Mouse (Mus musculus) macrophage (primary cell): ENCODE measurements around the gene Olfr460. TPM values are rescaled to one million over a fixed set of nuclear protein-coding genes. Genes with fewer than 3 reads are reported as not detected.
A peak's percentile ranks its signal among the peaks of the same experiment; 100 is the strongest.
"Not testable (repeated sequence)": the region's sequence is repeated elsewhere in the genome, so short reads cannot be mapped to it uniquely, and the experiment has no call there.

Experiments used
- H3K27ac ChIP-seq: fragments of 350-480 bp; formaldehyde crosslinking; 2 replicates; pipeline ENCODE4 v1.9.0; 2021
- H3K36me3 ChIP-seq: fragments of 350-480 bp; formaldehyde crosslinking; 2 replicates; pipeline ENCODE4 v1.9.0; 2021; ENCODE audit errors: inconsistent target
- H3K4me3 ChIP-seq: fragments of 350-480 bp; formaldehyde crosslinking; 2 replicates; pipeline ENCODE4 v1.9.0; 2021; ENCODE audit errors: inconsistent target
- H3K79me2 ChIP-seq: fragments of 350-480 bp; formaldehyde crosslinking; 2 replicates; pipeline ENCODE4 v1.9.0; 2021; ENCODE audit errors: inconsistent target
- WGBS: methylation state at CpG from one replicate; pipeline ENCODE4 v1.1.7; 2026; ENCODE audit warnings: inconsistent platforms; ENCODE audit not compliant: missing documents; 5-methylcytosine and 5-hydroxymethylcytosine counted together
- polyA plus RNA-seq: library from polyadenylated mRNA; stranded (reverse); fragments of 250-400 nt; gene quantifications from 3 replicates; pipeline ENCODE4 v1.2.4, GENCODE M21; 2018; ENCODE audit warnings: inconsistent platforms
- total RNA-seq, 78 experiments: library from RNA; depleted of rRNA; stranded (reverse); fragments of 250-400 nt; gene quantifications; 1 replicate in 9 of 78; 2 replicates in 24 of 78; 3 replicates in 43 of 78; 4 replicates in 2 of 78; pipeline ENCODE4 v1.2.4; 2018; ENCODE audit warnings: inconsistent platforms in 56 of 78

Olfr460 gene
- under 1 TPM in 3 of 26 experiments, not detected in 23; 0.16 to 0.50 (median 0.25) TPM for total RNA-seq (2018; cell fraction: chromatin; rRNA removed)
- total RNA-seq (2018; cell fraction: cytosol; rRNA removed), result not detected
- total RNA-seq (2018; cell fraction: nucleus; rRNA removed), result under 1 TPM in 5 of 26 experiments, not detected in 21; 0.12 to 0.34 (median 0.28) TPM
- polyA plus RNA-seq, result not detected in 3 replicates

- WGBS, result 98% methylated on average over 3 of the region's 3 CpGs
- H3K4me3 ChIP-seq, result no peak within 1 kb of the TSS
- no peak within 1 kb of the TSS for H3K27ac ChIP-seq
Observed at GRCm38 (mm10) chr6:40569187-40569586, at the start of gene Olfr460. Gene Olfr460, plus strand, starts transcription at chr6:40569487.

GRCm38 (mm10) chr6:40544690-40545089, 24.6 kb upstream of the Olfr460 start:
- Histone ChIP-seq H3K4me3 (no peak overlapping the region), H3K79me2 (no peaks in the 10 kb centered on the region)
- WGBS, result 56% methylated on average over 10 of the region's 10 CpGs

More at GRCm38 (mm10) chr6:40569187-40569586, at the start of gene Olfr460:
- Histone ChIP-seq H3K36me3 (no peaks in the 10 kb centered on the region), H3K79me2 (no peaks in the 10 kb centered on the region)

GRCm38 (mm10) chr6:40554950-40555349, 14.3 kb upstream of the Olfr460 start, which contains the start of gene Olfr461:
Gene Olfr461, minus strand, starts transcription at chr6:40555050.
- H3K27ac ChIP-seq, result no peak within 1 kb of the TSS
- 79% methylated on average over 2 of the region's 2 CpGs for WGBS
- H3K79me2 ChIP-seq, result no peaks in the 10 kb centered on the region
- H3K36me3 ChIP-seq, result no peaks in the 10 kb centered on the region
- no peak within 1 kb of the TSS for H3K4me3 ChIP-seq

More at GRCm38 (mm10) chr6:40544690-40545089, 24.6 kb upstream of the Olfr460 start:
- Histone ChIP-seq H3K36me3 (no peaks in the 10 kb centered on the region), H3K27ac (no peak overlapping the region)

- Histone ChIP-seq H3K4me3 (no peak overlapping the region), H3K79me2 (no peaks in the 10 kb centered on the region), H3K36me3 (no peaks in the 10 kb centered on the region), H3K27ac (peak overlapping the region; percentile 50)
- 28% methylated on average over 3 of the region's 3 CpGs for WGBS
Observed at GRCm38 (mm10) chr6:40573618-40574017, 4.3 kb downstream of the Olfr460 start.

GRCm38 (mm10) chr6:40576305-40576704, 7.0 kb downstream of the Olfr460 start:
- 0% methylated on average over 1 of the region's 1 CpGs for WGBS
- Histone ChIP-seq H3K4me3 (no peak overlapping the region), H3K79me2 (no peaks in the 10 kb centered on the region), H3K36me3 (no peaks in the 10 kb centered on the region), H3K27ac (peak overlapping the region; percentile 83)

GRCm38 (mm10) chr6:40584336-40584735, 15.0 kb downstream of the Olfr460 start:
- H3K4me3 ChIP-seq, result no peak overlapping the region; the same call in 1 of the 2 replicates
- H3K36me3 ChIP-seq, result no peaks in the 10 kb centered on the region
- WGBS, result 17% methylated on average over 6 of the region's 6 CpGs
- H3K27ac ChIP-seq, result no peak overlapping the region
- H3K79me2 ChIP-seq, result peaks cover 22% of the 10 kb centered on the region; the same call in 1 of the 2 replicates

- no peaks in the 10 kb centered on the region for H3K36me3 ChIP-seq
- H3K79me2 ChIP-seq, result peaks cover 22% of the 10 kb centered on the region; the same call in 1 of the 2 replicates
- peak within 1 kb of the TSS; percentile 46 for H3K4me3 ChIP-seq
- H3K27ac ChIP-seq, result peak within 1 kb of the TSS; percentile 59
- WGBS, result 19% methylated on average over 5 of the region's 5 CpGs
Observed at GRCm38 (mm10) chr6:40585645-40586044, 16.4 kb downstream of the Olfr460 start, which contains the start of gene Clec5a. Gene Clec5a, minus strand, starts transcription at chr6:40585821.

- 44% methylated on average over 2 of the region's 2 CpGs for WGBS
- Histone ChIP-seq H3K4me3 (no peak overlapping the region), H3K36me3 (no peaks in the 10 kb centered on the region), H3K79me2 (peaks cover 22% of the 10 kb centered on the region; the same call in 1 of the 2 replicates), H3K27ac (no peak overlapping the region)
Observed at GRCm38 (mm10) chr6:40588346-40588745, 19.1 kb downstream of the Olfr460 start.

GRCm38 (mm10) chr6:40594804-40595550, 25.7 kb downstream of the Olfr460 start:
- 3% methylated on average over 3 of the region's 3 CpGs for WGBS
- Histone ChIP-seq H3K36me3 (no peaks in the 10 kb centered on the region), H3K27ac (peak overlapping the region; percentile 52), H3K4me3 (no peak overlapping the region), H3K79me2 (no peaks in the 10 kb centered on the region)

- H3K79me2 ChIP-seq, H3K36me3 ChIP-seq, H3K27ac ChIP-seq, H3K4me3 ChIP-seq: not testable (repeated sequence)
- WGBS, result 82% methylated on average over 4 of the region's 4 CpGs
Observed at GRCm38 (mm10) chr6:40598546-40598945, 29.3 kb downstream of the Olfr460 start.

- Histone ChIP-seq H3K4me3 (no peak overlapping the region), H3K36me3 (no peaks in the 10 kb centered on the region), H3K27ac (no peak overlapping the region), H3K79me2 (no peaks in the 10 kb centered on the region)
Observed at GRCm38 (mm10) chr6:40607431-40607830, 38.1 kb downstream of the Olfr460 start.

- Histone ChIP-seq H3K4me3 (no peak overlapping the region), H3K79me2 (no peaks in the 10 kb centered on the region), H3K36me3 (no peaks in the 10 kb centered on the region), H3K27ac (no peak overlapping the region)
- WGBS, result 87% methylated on average over 8 of the region's 8 CpGs
Observed at GRCm38 (mm10) chr6:40610244-40610643, 41.0 kb downstream of the Olfr460 start.

- Histone ChIP-seq H3K27ac (no peak within 1 kb of the TSS), H3K4me3 (no peak within 1 kb of the TSS), H3K36me3 (no peaks in the 10 kb centered on the region), H3K79me2 (no peaks in the 10 kb centered on the region)
- WGBS, result 77% methylated on average over 4 of the region's 4 CpGs
Observed at GRCm38 (mm10) chr6:40613260-40613852, 44.1 kb downstream of the Olfr460 start, which contains the start of gene Tas2r138. Gene Tas2r138, minus strand, starts transcription at chr6:40613310.

- WGBS, result 0% methylated on average over 2 of the region's 2 CpGs
- Histone ChIP-seq H3K4me3 (no peak overlapping the region), H3K27ac (no peak overlapping the region), H3K36me3 (no peaks in the 10 kb centered on the region), H3K79me2 (no peaks in the 10 kb centered on the region)
Observed at GRCm38 (mm10) chr6:40617965-40618364, 48.7 kb downstream of the Olfr460 start.
